Mouse (Mus musculus): Measurements from ENCODE around the gene Lrrk1. TPM values are rescaled to one million over a fixed set of nuclear protein-coding genes. Genes with fewer than 3 reads are reported as not detected.

Lrrk1 gene
- polyA plus RNA-seq, 1 experiment = 4.8 TPM

GRCm38 (mm10) chr7:66304993-66305713 lies 83.0 kb downstream of the Lrrk1 start:
- no peak for DNase-seq (ENCODE audit: extremely low spot score in 1 of 2, low spot score in 1 of 2)

GRCm38 (mm10) chr7:66303922-66304660 lies 84.1 kb downstream of the Lrrk1 start:
- DNase-seq (ENCODE audit: extremely low spot score in 1 of 2, low spot score in 1 of 2) = no peak

DNA sequence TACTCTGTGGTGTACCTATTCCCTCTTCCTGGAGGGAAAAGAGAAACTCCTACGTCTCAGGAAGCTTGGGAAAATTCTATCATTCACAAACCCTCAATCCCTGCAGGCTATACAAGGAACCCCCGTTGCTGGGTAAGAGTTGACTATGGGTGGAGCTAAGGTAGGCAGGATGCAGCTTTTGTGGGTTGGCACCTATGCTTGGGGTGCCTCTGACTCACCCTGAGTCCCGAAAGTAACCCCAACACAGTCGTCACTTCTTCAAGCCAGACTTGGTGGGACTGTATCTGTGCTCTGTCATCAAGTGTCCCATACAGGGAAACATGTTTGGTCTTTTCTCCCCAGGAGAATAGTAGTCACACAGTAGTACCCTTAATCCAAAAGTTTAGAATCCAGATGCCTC lies 86.7 kb downstream of the Lrrk1 start:
- no peak for DNase-seq (ENCODE audit: extremely low spot score in 1 of 2, low spot score in 1 of 2)

DNA sequence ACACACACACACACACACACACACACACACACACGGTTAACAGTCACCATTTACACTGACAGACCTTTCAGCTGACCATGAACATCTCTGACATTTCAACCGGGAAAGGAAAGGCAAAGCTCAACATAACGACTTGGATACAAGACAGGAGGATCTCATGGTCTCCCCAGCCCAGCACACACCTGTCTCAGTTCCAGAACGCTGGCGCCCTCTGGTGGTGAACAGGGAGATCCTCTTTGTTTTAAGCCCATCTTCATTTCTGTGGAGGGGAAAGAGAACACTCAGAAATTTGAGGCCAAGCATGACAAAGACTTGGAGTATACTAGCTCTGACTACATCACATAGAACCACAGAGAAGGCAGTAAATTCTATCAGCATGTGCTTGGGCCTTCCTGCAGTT lies 87.5 kb downstream of the Lrrk1 start:
- peak in 1 of 2 experiments; percentile 89 for DNase-seq (ENCODE audit: extremely low spot score in 1 of 2, low spot score in 1 of 2)

- DNase-seq (ENCODE audit: extremely low spot score in 1 of 2, low spot score in 1 of 2) = no peak
These were observed 90.5 kb downstream of the Lrrk1 start for GRCm38 (mm10) chr7:66297656-66298021.

- DNase-seq (ENCODE audit: extremely low spot score in 1 of 2, low spot score in 1 of 2) = no peak
These were observed 91.1 kb downstream of the Lrrk1 start for GRCm38 (mm10) chr7:66296921-66297655.

- no peak for DNase-seq (ENCODE audit: extremely low spot score in 1 of 2, low spot score in 1 of 2)
These were observed 95.4 kb downstream of the Lrrk1 start for GRCm38 (mm10) chr7:66292552-66293376.

DNA sequence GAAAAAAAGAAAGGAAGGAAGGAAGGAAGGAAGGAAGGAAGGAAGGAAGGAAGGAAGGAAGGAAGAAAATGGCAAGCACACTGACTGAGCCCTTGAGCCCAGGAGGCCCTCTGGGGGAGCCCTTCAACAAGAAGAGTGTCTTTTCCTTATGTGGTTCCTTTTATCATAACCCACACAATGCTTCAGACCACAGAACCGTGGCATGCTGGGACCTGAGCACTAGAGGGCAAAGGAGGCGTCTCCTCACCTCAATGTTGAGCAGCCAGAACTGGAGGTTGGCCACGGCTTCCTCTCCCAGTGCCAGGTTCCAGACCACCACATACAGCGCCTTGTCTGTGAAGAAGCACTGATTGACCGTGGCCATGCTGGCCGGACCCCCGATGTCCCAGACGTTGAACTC lies 96.1 kb downstream of the Lrrk1 start:
- DNase-seq (ENCODE audit: extremely low spot score in 1 of 2, low spot score in 1 of 2) = no peak

DNA sequence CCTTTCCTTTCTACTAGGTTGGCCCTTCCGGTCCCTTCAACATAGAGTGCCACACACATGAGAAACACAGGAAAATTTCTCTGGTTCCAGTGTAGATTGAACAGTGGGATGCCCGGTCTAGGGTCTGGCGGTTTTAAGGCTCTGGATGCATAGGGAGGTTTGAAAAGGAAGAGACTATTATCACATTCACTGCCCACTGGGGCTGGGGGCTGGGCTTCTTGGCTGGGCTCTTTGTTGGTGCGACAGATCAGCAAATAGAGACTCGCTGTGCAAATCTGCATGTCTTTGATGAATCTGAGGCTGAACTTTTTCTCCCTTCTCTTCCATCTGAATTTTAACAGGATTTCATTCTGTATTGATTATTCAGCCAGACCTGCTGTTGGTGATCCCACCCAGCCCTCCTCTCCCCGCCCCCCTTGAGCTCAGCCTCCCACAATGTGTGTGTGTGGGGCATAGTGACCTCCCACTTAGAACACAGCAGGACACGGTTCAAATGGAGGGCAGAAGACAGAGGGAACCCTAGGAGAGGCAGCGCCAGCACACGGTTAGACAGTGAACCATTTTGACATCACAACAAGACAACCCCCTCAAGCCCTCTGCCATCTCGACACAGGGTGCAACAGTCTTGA lies 105.1 kb downstream of the Lrrk1 start:
- DNase-seq (ENCODE audit: extremely low spot score in 1 of 2, low spot score in 1 of 2) = no peak

- no peak for DNase-seq (ENCODE audit: extremely low spot score in 1 of 2, low spot score in 1 of 2)
These were observed 105.9 kb downstream of the Lrrk1 start for GRCm38 (mm10) chr7:66282265-66282664.

DNA sequence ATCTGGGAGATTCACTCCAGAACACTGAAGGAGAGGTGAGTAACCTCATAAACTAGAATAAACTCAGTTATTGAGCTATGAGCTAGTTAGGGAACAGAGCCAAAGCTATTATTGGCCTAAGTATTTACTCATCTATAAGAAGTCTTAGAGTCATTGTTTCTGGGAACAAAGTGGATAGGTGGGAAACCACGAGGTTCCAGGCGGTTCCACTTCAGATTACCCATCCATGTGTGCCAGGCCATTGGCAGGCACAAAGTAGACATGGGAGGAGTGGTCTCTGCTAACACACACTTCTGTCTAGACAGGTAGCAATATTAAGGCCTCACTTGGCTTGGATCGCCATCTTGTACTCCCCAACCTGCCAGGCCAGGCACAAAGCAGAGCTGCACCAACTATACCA lies 110.1 kb downstream of the Lrrk1 start:
- no peak for DNase-seq (ENCODE audit: extremely low spot score in 1 of 2, low spot score in 1 of 2)

- no peak for DNase-seq (ENCODE audit: extremely low spot score in 1 of 2, low spot score in 1 of 2)
These were observed 114.7 kb downstream of the Lrrk1 start for GRCm38 (mm10) chr7:66273494-66273893.

DNA sequence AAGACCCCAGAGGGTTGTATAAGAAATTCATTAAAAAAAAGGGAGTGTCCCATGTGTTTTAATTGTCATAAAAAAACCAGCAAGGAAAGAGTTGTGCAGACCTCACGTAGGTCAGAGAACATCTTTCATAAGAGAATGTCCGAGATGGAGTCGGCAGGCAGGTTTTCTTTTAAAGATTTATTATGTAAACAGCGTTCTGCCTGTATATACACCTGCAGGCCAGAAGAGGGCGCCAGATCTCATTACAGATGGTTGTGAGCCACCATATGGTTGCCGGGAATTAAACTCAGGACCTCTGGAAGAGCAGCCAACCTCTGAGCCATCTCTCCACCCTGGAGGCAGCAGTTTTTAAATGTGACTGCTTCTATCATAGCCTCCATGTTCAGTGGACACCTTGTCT lies 116.9 kb downstream of the Lrrk1 start:
- DNase-seq (ENCODE audit: extremely low spot score in 1 of 2, low spot score in 1 of 2) = no peak

- no peak for DNase-seq (ENCODE audit: extremely low spot score in 1 of 2, low spot score in 1 of 2)
These were observed 121.0 kb downstream of the Lrrk1 start for GRCm38 (mm10) chr7:66266942-66267850.

DNA sequence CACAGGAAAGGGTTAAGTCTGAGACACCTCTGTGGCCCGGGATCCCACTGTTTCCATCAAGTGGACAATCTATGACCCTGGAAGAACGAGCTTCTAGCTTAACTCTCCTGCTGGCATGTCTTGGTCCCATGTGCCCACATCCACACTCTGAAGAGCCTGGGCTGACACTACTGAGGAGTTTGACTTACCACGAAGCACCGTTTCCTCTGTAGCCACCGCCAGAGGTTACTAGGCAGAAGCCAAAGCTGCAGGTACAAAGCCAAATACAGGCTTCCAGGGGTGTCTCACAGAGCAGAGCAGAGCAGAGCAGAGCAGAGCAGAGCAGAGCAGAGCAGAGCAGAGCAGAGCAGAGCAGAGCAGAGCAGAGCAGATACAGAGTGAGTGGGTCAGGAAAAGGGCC lies 124.7 kb downstream of the Lrrk1 start:
- DNase-seq (ENCODE audit: extremely low spot score in 1 of 2, low spot score in 1 of 2) = no peak

- no peak for DNase-seq (ENCODE audit: extremely low spot score in 1 of 2, low spot score in 1 of 2)
These were observed 125.5 kb downstream of the Lrrk1 start for GRCm38 (mm10) chr7:66262570-66263156.

DNA sequence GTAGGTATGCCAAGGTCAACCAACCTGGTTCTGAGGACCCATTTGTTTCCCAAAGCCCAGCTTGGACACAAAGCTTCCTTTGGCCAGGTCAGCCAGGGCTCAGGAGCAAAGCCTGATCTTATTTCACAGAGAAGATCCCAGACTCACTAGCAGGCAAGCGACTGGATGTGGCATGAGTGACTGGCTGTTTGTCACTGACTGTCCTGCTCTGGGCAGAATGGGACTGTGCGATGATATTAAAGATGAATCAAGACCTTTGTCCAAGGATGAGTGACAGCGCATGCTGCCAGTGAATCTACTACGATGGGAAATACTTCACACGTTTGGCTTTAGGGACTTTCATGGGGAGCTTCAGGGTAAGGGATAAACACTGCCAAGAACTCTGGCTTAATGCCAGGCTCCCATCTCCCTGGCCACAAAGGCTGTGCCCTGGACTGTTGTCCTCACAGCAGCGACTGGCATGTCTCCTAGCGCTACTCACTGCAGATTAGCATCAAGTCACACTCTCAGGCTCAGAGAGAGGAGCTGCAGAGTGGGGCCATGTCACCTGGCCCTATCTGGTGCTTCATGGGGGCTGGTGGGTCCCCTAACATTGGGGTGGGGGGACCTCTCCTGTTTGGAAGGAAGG lies 127.3 kb downstream of the Lrrk1 start:
- no peak for DNase-seq (ENCODE audit: extremely low spot score in 1 of 2, low spot score in 1 of 2)

GRCm38 (mm10) chr7:66260295-66260694 lies 127.9 kb downstream of the Lrrk1 start:
- no peak for DNase-seq (ENCODE audit: extremely low spot score in 1 of 2, low spot score in 1 of 2)

Measured in frontal cortex, adult 2 months (tissue).